Mouse (Mus musculus) liver, adult 2 months (tissue): ENCODE measurements around the gene Tmem251. TPM values are rescaled to one million over a fixed set of nuclear protein-coding genes. Genes with fewer than 3 reads are reported as not detected.

Experiments
- DNase-seq: peaks from one replicate; pipeline ENCODE4 v3.0.0-alpha.2; 2011; ENCODE audit warnings: low read depth, low spot score; ENCODE audit errors: extremely low read depth
- H3K27ac ChIP-seq: fragments of 200-500 bp; replicated peaks from 2 replicates; pipeline ENCODE4 v1.5.1; 2012; ENCODE audit warnings: low read depth, mild to moderate bottlenecking, control low read depth, inconsistent platforms, low read length; ENCODE audit not compliant: insufficient read depth
- H3K27me3 ChIP-seq: fragments of 200-500 bp; 2 replicates; pipeline ENCODE4 v1.6.1; 2012; ENCODE audit warnings: mild to moderate bottlenecking, moderate library complexity, low read length, inconsistent platforms; ENCODE audit not compliant: control insufficient read depth, insufficient read depth
- H3K36me3 ChIP-seq: fragments of 200-500 bp; 2 replicates; pipeline ENCODE4 v1.6.1; 2012; ENCODE audit warnings: low read length, inconsistent platforms; ENCODE audit not compliant: control insufficient read depth, insufficient read depth
- H3K4me1 ChIP-seq: fragments of 200-500 bp; 2 replicates; pipeline ENCODE4 v1.6.1; 2011; ENCODE audit warnings: low read length; ENCODE audit not compliant: control insufficient read depth, insufficient read depth
- H3K4me3 ChIP-seq: fragments of 200-500 bp; 2 replicates; pipeline ENCODE4 v1.5.1; 2011; ENCODE audit warnings: low read depth, mild to moderate bottlenecking, control low read depth, low read length, moderate library complexity; ENCODE audit not compliant: insufficient read depth
- H3K79me2 ChIP-seq: fragments of 200-500 bp; 2 replicates; pipeline ENCODE4 v1.6.1; 2012; ENCODE audit warnings: inconsistent platforms, mild to moderate bottlenecking, low read length, moderate library complexity; ENCODE audit not compliant: control insufficient read depth, insufficient read depth
- H3K9ac ChIP-seq: fragments of 200-500 bp; 2 replicates; pipeline ENCODE4 v1.6.1; 2012; ENCODE audit warnings: low read depth, mild to moderate bottlenecking, control low read depth, inconsistent platforms, low read length
- CTCF ChIP-seq: fragments of 200-500 bp; IDR thresholded peaks from 2 replicates; pipeline ENCODE4 v1.5.1; 2011; ENCODE audit warnings: low read depth, low read length, control low read depth
- POLR2A ChIP-seq: fragments of 200-500 bp; IDR thresholded peaks from 2 replicates; pipeline ENCODE4 v1.6.1; 2011; ENCODE audit warnings: low read length, control low read depth; ENCODE audit not compliant: insufficient read depth; ENCODE audit errors: extremely low read depth
- WGBS: fragments of 180-500 bp; shearing (Covaris S2); methylation state at CpG from one replicate; pipeline ENCODE4 v1.1.7; 2018; 5-methylcytosine and 5-hydroxymethylcytosine counted together
- polyA plus RNA-seq: library from polyadenylated mRNA; depleted of rRNA; stranded (reverse); fragments of >200 nt; gene quantifications from 2 replicates; pipeline ENCODE4 v1.2.3, GENCODE M21; 2012
- total RNA-seq: library from RNA; depleted of rRNA; stranded (reverse); fragments of >200 nt; gene quantifications from 2 replicates; pipeline ENCODE4 v1.2.3, GENCODE M21; 2014

Tmem251 gene
- total and polyA plus RNA-seq, 2 experiments, result 1.6 to 2.0 TPM

DNA sequence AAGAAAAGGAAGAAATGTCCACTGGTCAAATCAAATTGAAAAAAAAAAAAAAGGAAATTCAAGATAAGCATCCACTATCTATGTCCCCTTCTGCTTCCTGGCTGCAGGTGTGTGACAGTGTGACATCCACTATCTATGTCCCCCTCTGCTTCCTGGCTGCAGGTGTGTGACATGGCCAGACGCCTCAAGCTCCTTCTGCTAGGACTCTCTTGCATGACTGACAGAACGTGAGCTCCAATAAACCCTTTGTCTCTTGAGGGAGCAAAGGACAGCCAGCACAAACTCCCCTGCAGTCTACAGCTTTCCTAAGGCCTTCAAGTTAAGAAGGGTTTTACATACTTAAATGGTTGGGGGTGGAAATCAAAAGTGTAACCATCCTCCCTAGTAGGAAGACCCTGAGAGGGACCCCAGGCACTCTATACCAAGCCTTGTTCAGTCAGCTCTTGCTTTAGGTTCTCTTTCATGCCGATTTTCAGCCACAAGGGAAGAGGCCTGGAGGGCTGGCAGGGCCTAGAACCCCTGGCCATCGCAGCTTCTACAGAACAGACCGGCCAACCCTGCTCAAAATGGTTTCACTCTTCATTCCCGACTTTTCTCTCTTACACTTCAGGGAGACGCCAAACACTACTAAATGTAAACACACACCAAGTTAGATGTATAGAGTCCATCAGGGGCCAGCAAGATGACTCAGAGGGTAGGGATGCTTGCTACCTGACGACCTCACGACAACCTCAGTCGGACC is 28.7 kb upstream of the Tmem251 start:
- no peak overlapping the region for H3K4me3 ChIP-seq
- H3K27ac ChIP-seq, result no peak overlapping the region
- H3K9ac ChIP-seq, result no peak overlapping the region
- no peak for DNase-seq
- WGBS, result 89% methylated on average over 10 of the region's 10 CpGs
- H3K79me2 ChIP-seq, result no peaks in the 10 kb centered on the region
- no peaks in the 10 kb centered on the region for H3K27me3 ChIP-seq
- H3K4me1 ChIP-seq, result no peaks in the 10 kb centered on the region
- H3K36me3 ChIP-seq, result no peaks in the 10 kb centered on the region
- TF ChIP-seq POLR2A (no peak), CTCF (no peak)

DNA sequence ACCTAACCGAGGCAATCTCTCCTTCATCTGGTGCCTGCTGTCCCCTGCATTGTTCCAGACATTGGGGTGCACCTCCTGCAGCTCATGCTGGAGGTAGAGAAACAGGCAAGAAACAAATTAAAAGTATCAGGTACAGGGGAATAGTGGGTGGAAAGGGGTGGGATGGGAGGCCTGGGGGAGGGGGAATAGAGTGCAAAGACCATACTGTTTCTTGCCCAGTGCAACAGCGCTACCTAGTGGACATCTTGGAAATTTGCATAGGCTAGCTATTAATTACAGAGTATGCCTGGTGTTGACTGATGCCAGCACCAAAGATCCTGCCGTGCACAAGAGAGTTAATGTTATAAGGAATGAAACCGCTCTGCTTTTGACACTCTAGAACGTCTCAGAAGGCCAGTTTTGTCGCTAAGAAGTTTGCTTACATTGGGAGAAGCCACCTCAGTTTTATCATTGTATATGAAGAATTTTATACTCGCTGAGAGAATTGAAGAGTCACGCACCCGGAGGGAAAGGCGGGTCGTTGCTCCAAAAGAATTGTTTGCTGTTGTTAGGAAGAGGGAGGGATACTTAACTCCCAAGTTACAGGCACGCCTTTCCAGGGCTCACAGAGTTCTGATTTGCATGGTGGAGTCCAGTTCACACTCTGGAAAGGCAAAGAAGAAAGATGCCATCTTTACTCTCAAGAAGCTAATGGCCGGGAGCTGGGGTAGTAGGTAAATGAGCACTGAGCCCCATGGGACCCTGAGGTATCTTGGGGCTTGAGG is 23.8 kb upstream of the Tmem251 start:
- no peak for TF ChIP-seq POLR2A
- peak; percentile 69 for TF ChIP-seq CTCF
- Histone ChIP-seq H3K9ac (no peak overlapping the region), H3K36me3 (no peaks in the 10 kb centered on the region), H3K27ac (no peak overlapping the region), H3K27me3 (no peaks in the 10 kb centered on the region), H3K79me2 (no peaks in the 10 kb centered on the region), H3K4me3 (no peak overlapping the region), H3K4me1 (no peaks in the 10 kb centered on the region)
- DNase-seq, result no peak
- 33% methylated on average over 13 of the region's 13 CpGs for whole genome bisulfite sequencing

DNA sequence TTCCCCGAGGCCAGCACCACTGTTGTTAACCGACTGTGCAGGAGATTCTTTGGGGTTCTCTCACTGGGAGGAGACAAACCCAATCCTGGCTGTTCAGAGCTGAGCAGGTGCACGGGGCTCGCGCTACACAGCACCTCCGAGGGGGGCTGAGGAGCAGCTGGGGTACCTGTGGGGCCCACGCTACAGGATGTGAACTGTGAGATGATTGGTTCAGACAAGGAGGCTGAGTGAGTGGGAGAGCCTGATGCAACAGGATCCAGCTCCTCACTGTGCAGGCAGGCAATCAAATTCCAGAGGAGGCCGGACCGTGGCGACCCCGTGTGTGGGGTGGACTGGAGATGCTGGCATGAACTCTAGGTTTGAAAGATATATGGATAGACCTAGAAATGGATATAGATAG is 21.1 kb upstream of the Tmem251 start:
- H3K27me3 ChIP-seq, result no peaks in the 10 kb centered on the region
- no peaks in the 10 kb centered on the region for H3K36me3 ChIP-seq
- 80% methylated on average over 11 of the region's 11 CpGs for WGBS
- no peak overlapping the region for H3K9ac ChIP-seq
- no peaks in the 10 kb centered on the region for H3K79me2 ChIP-seq
- no peak for DNase-seq
- no peak overlapping the region for H3K27ac ChIP-seq
- H3K4me3 ChIP-seq, result no peak overlapping the region
- TF ChIP-seq POLR2A (no peak), CTCF (no peak)
- no peaks in the 10 kb centered on the region for H3K4me1 ChIP-seq

DNA sequence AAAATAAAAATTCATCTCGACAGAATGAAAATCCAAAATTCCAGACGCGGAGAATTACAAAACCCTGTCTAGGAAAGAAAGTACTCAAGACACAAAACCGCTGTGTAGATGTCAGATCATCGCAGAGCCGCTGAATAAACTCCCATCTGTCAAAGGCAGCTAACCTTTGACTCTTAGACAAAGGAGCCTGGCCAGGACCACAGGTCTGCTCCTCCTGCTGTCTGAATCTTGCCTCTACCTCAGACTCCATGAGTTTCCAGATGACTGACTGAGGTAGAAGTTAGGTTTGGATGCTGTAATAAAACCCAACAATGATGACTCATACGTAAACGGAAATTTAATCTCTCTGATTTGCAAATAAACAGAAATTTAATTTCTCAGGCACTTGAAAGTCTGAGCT is 20.6 kb upstream of the Tmem251 start:
- DNase-seq, result no peak
- H3K27ac ChIP-seq, result no peak overlapping the region

DNA sequence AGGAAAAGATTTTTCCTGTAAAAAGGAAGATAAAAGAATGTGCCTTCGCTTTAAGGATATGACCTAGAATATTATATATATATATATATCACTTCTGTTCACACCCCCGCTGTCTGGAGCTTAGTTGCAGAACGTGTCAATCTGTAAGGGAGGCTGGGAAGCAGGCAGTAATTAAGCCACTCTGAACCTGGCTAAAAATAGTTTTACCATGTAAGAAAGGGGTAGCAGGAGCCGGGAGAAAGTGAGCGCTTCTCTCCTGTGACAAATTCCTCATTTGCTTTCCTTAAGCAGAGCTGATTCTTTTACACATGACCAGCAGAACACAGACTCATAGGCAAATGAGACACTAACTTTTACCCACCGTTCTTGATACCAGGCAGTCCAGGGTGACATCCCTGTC is 19.7 kb upstream of the Tmem251 start:
- H3K4me1 ChIP-seq, result no peaks in the 10 kb centered on the region
- no peaks in the 10 kb centered on the region for H3K36me3 ChIP-seq
- H3K27me3 ChIP-seq, result no peaks in the 10 kb centered on the region
- DNase-seq, result no peak
- H3K9ac ChIP-seq, result no peak overlapping the region
- no peak overlapping the region for H3K4me3 ChIP-seq
- WGBS, result 80% methylated on average over 6 of the region's 6 CpGs
- TF ChIP-seq POLR2A (no peak), CTCF (no peak)
- H3K27ac ChIP-seq, result no peak overlapping the region
- no peaks in the 10 kb centered on the region for H3K79me2 ChIP-seq

More for the DNA sequence above, 20.6 kb upstream of the Tmem251 start:
- Histone ChIP-seq H3K9ac (no peak overlapping the region), H3K36me3 (no peaks in the 10 kb centered on the region), H3K4me3 (no peak overlapping the region), H3K79me2 (no peaks in the 10 kb centered on the region), H3K27me3 (no peaks in the 10 kb centered on the region), H3K4me1 (no peaks in the 10 kb centered on the region)
- TF ChIP-seq CTCF (no peak), POLR2A (no peak)
- WGBS, result 79% methylated on average over 8 of the region's 8 CpGs

DNA sequence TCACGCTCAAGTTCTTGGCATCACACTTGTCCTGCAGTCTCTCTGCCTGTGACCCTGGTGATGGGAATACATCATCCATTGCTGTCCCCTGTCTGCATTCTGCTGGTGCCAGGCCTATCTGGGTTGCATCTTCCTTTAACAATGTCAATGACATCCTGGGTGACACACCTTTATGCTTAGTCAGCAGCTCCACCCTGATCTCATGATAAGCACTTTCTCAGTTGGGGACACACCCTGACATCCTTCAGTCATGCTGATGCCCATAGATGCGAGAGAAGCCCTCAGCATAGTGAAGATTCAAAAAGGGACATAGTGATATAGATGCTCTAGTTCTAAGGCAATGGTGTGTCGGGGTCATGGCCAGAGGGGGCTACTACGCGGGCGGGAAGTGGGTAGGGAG is 18.4 kb upstream of the Tmem251 start:
- no peaks in the 10 kb centered on the region for H3K4me1 ChIP-seq
- TF ChIP-seq CTCF (no peak), POLR2A (no peak)
- DNase-seq, result no peak
- H3K27me3 ChIP-seq, result no peaks in the 10 kb centered on the region
- H3K79me2 ChIP-seq, result no peaks in the 10 kb centered on the region
- H3K27ac ChIP-seq, result no peak overlapping the region
- no peak overlapping the region for H3K4me3 ChIP-seq
- H3K36me3 ChIP-seq, result no peaks in the 10 kb centered on the region
- 90% methylated on average over 6 of the region's 6 CpGs for WGBS
- no peak overlapping the region for H3K9ac ChIP-seq
